ENCODE assay signal across 10 mouse cellular contexts in the genomic region with DNA sequence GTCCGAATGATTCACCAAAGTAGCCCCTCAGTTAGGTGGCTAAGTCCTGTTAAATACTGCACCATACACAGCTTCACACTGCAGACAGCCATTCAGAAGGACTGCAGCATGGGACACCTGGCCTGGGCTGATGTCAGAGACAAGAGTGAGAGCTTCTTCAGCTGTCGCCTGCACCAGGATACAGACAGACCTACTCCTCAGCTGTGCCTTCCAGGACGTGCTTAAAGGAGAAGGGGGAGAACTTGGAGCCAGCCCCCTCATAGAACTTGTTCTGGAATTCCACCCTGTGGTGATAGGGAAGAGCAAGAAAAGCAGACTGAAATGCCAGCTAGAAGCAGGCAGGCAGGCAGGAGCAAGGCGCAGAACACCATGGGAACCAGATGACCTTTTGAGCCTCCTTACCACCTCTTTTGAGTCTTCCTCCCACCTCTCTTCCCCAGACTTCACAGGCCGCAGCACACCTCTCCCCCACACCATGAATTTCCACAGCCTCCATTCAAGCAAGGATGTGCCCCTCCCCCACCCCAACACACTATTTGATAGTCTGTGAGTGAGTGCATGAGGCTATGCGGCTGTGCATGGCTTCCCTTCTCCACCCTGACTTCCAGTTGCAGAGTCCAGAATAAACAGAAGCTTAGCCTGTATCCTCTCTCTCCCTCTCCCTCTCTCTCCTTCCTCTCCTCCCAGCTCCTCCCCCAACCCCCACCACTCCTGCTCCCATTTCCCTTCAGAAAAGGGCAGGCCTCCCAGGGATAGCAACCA. TPM values are rescaled to one million over a fixed set of nuclear protein-coding genes. Genes with fewer than 3 reads are reported as not detected.
DNase-seq lines count a peak whose midpoint lies in the region; ATAC-seq and TF ChIP-seq lines count a peak whose summit lies in the region.
"Had no signal": no experiment of that assay in that cellular context is flagged by ENCODE, and none has a peak within 500 bp of the region (broad histone marks: within the 10 kb centered on the region; RNA-seq: fewer than 3 reads in every experiment).

No protein-coding gene starts in this region.

- no peak for TF ChIP-seq CTCF in lung, postnatal 0 days (IDR thresholded peaks at IDR 0.05)

- no peak for DNase-seq in lung, postnatal 0 days (ENCODE audit: low spot score)
- no peak for DNase-seq in lung, postnatal 14 days
- DNase-seq in embryo, embryonic 9.5 days (ENCODE audit: extremely low spot score): peak; percentile 17
- DNase-seq in heart, postnatal 14 days: peak; percentile 25 to 48
- DNase-seq in splenic B cell, adult 2 months (ENCODE audit: low read depth, low spot score): peak; percentile 19
- DNase-seq in urinary bladder, postnatal 36 days (ENCODE audit: low spot score in 2 of 2): no peak
- DNase-seq: cerebellum, adult 8-10 months; gastrocnemius, adult 2 months had no signal

- intact Hi-C loops in heart, postnatal 14 days (cut with DNase I): no loop called here

- H3K9ac ChIP-seq in lung, postnatal 0 days (replicated peaks; ENCODE audit: low read depth): no peak overlapping the region
- no peak overlapping the region for H3K9ac ChIP-seq in forebrain, embryonic 16.5 days (replicated peaks; ENCODE audit: low read depth, low read length)

- WGBS in lung, postnatal 0 days: 36% methylated on average over 6 of the region's 6 CpGs
- 66% methylated on average over 6 of the region's 6 CpGs for WGBS in forebrain, embryonic 16.5 days

- ATAC-seq in lung, postnatal 0 days: peak; percentile 48; the same call in 1 of the 2 replicates
- no peak for ATAC-seq in forebrain, embryonic 16.5 days

- no peak overlapping the region for H3K4me3 ChIP-seq in lung, postnatal 0 days (ENCODE audit: low read depth, low read length)
- no peak overlapping the region for H3K4me3 ChIP-seq in forebrain, embryonic 16.5 days (replicated peaks; ENCODE audit: low read length)
- H3K4me3 ChIP-seq: gastrocnemius, adult 2 months had no signal

- H3K4me1 ChIP-seq in lung, postnatal 0 days (ENCODE audit: insufficient read depth, low read depth, low read length): peaks cover 4% of the 10 kb centered on the region; the same call in 1 of the 2 replicates
- H3K4me1 ChIP-seq in forebrain, embryonic 16.5 days (replicated peaks; ENCODE audit: control insufficient read depth, insufficient read depth, low read length): no peaks in the 10 kb centered on the region

- no peaks in the 10 kb centered on the region for H3K36me3 ChIP-seq in lung, postnatal 0 days (ENCODE audit: insufficient read depth, low read length)
- no peaks in the 10 kb centered on the region for H3K36me3 ChIP-seq in splenic B cell, adult 2 months (ENCODE audit: control insufficient read depth, insufficient read depth, low read length, poor library complexity, severe bottlenecking)
- no peaks in the 10 kb centered on the region for H3K36me3 ChIP-seq in forebrain, embryonic 16.5 days (ENCODE audit: control insufficient read depth, insufficient read depth)

- H3K27me3 ChIP-seq in lung, postnatal 0 days (replicated peaks; ENCODE audit: insufficient read depth, low read length): no peaks in the 10 kb centered on the region
- no peaks in the 10 kb centered on the region for H3K27me3 ChIP-seq in splenic B cell, adult 2 months (ENCODE audit: control insufficient read depth, insufficient read depth, low read length, poor library complexity, severe bottlenecking)
- no peaks in the 10 kb centered on the region for H3K27me3 ChIP-seq in forebrain, embryonic 16.5 days (replicated peaks; ENCODE audit: control insufficient read depth, insufficient read depth, low read length)
- H3K27me3 ChIP-seq: Patski had no signal

- no peak for TF ChIP-seq EP300 in lung, postnatal 0 days (IDR thresholded peaks at IDR 0.05)

- no peak overlapping the region for H3K27ac ChIP-seq in lung, postnatal 0 days (ENCODE audit: low read length)
- no peak overlapping the region for H3K27ac ChIP-seq in forebrain, embryonic 16.5 days (ENCODE audit: low read length)
- H3K27ac ChIP-seq: gastrocnemius, adult 2 months had no signal

- H3K4me2 ChIP-seq in lung, postnatal 0 days (replicated peaks; ENCODE audit: low read depth, low read length): no peak overlapping the region
- H3K4me2 ChIP-seq in forebrain, embryonic 16.5 days (ENCODE audit: low read length): no peak overlapping the region

- H3K9me3 ChIP-seq in lung, postnatal 0 days (ENCODE audit: low read length): no peaks in the 10 kb centered on the region
- H3K9me3 ChIP-seq in forebrain, embryonic 16.5 days (ENCODE audit: control insufficient read depth, low read length): no peaks in the 10 kb centered on the region

RNA-seq across cellular contexts. Expression of gene Svopl, which starts 2.2 kb away (rescaled TPM):
- polyA plus RNA-seq in lung, postnatal 0 days (2015; fragmentation: Nextera tagmentation; extraction: Ambion mirVana): 1.6 and 2.6 TPM in 2 replicates
- under 1 TPM; 0.53 to 0.90 TPM for total RNA-seq in heart, postnatal 14 days (2021)
- polyA plus RNA-seq in forebrain, embryonic 16.5 days (2015; fragmentation: Nextera tagmentation; extraction: Ambion mirVana): 0.81 and 0.95 TPM in 2 replicates
- polyA plus RNA-seq: Patski had no signal

Comparison
In these comparisons a context has a peak if more than half of its experiments do, and no peak if none do; other contexts are left out.
1. DNase-seq: peak in embryo, embryonic 9.5 days (single experiment), heart, postnatal 14 days (2 of 2) and splenic B cell, adult 2 months (single experiment); none in lung, postnatal 0 days (single experiment), lung, postnatal 14 days (single experiment) and urinary bladder, postnatal 36 days (0 of 2).